Mouse (Mus musculus) liver, embryonic 14.5 days (tissue): ENCODE data around the gene Ercc8. TPM values are rescaled to one million over a fixed set of nuclear protein-coding genes. Genes with fewer than 3 reads are reported as not detected.

Experiments used
- ATAC-seq: fragments of 200-750 bp; cut with Nextera tagmentation; 2 replicates; pipeline ENCODE4 v1.8.0; 2017; ENCODE audit warnings: moderate number of reproducible peaks, mild to moderate bottlenecking, moderate library complexity; ENCODE audit not compliant: insufficient read depth
- DNase-seq, 3 experiments: peaks; one replicate each; pipeline ENCODE4 v3.0.0-alpha.2; 2012 to 2013; ENCODE audit warnings: low read depth in 3 of 3, low spot score in 3 of 3
- H3K27ac ChIP-seq: fragments of 300-500 bp; sonication (generic); 2 replicates; pipeline ENCODE4 v1.5.1; 2014; ENCODE audit warnings: moderate library complexity, mild to moderate bottlenecking, control low read depth, inconsistent platforms
- H3K27me3 ChIP-seq: fragments of 300-500 bp; sonication (generic); 2 replicates; pipeline ENCODE4 v1.6.1; 2014; ENCODE audit warnings: mild to moderate bottlenecking, low read length, moderate library complexity; ENCODE audit not compliant: control insufficient read depth, insufficient read depth
- H3K36me3 ChIP-seq: fragments of 300-500 bp; sonication (generic); replicated peaks from 2 replicates; pipeline ENCODE4 v1.6.1; 2014; ENCODE audit warnings: low read depth; ENCODE audit not compliant: control insufficient read depth, insufficient read depth
- H3K4me1 ChIP-seq, 2 experiments: fragments of 200-500 bp in 1 of 2; fragments of 300-500 bp in 1 of 2; sonication (generic) in 1 of 2; replicated peaks; 2 replicates each; pipeline ENCODE4 v1.6.1; 2012 to 2014; ENCODE audit warnings: antibody characterized with exemption in 1 of 2, inconsistent platforms in 1 of 2, low read length in 1 of 2; ENCODE audit not compliant: control insufficient read depth in 2 of 2, insufficient read depth in 2 of 2
- H3K4me2 ChIP-seq: fragments of 300-500 bp; sonication (generic); 2 replicates; pipeline ENCODE4 v1.6.1; 2014; ENCODE audit warnings: low read depth, mild to moderate bottlenecking, control low read depth, moderate library complexity
- H3K4me3 ChIP-seq, 2 experiments: fragments of 200-500 bp in 1 of 2; fragments of 300-500 bp in 1 of 2; sonication (generic) in 1 of 2; 2 replicates each; pipeline ENCODE4 v1.5.1; 2012 to 2014; ENCODE audit warnings: low read depth in 2 of 2, low read length in 2 of 2, mild to moderate bottlenecking in 2 of 2, control low read depth in 1 of 2, inconsistent platforms in 1 of 2, moderate library complexity in 1 of 2; ENCODE audit not compliant: insufficient read depth in 1 of 2
- H3K9ac ChIP-seq: fragments of 300-500 bp; sonication (generic); replicated peaks from 2 replicates; pipeline ENCODE4 v1.6.1; 2014; ENCODE audit warnings: mild to moderate bottlenecking, control low read depth, moderate library complexity
- H3K9me3 ChIP-seq: fragments of 300-500 bp; sonication (generic); 2 replicates; pipeline ENCODE4 v1.6.1; 2016; ENCODE audit warnings: low read length, mixed read lengths; ENCODE audit not compliant: control insufficient read depth
- CTCF ChIP-seq: IDR thresholded peaks from 2 replicates; pipeline ENCODE4 v1.5.1; 2016; ENCODE audit warnings: antibody characterized with exemption, low read depth, control low read depth
- EP300 ChIP-seq: IDR thresholded peaks from 2 replicates; pipeline ENCODE4 v1.6.1; 2016; ENCODE audit warnings: antibody characterized with exemption, low read depth
- WGBS: fragments of 180-500 bp; shearing (Covaris S2); extraction: QIAGEN DNeasy Blood & Tissue Kit; methylation state at CpG from one replicate; pipeline ENCODE4 v1.1.7; 2014; ENCODE audit not compliant: insufficient replicate concordance; 5-methylcytosine and 5-hydroxymethylcytosine counted together
- polyA plus RNA-seq, 2 experiments: library from polyadenylated mRNA; depleted of rRNA in 1 of 2; stranded (reverse) in 1 of 2; unstranded in 1 of 2; fragments of >200 nt; fragmentation: Nextera tagmentation in 1 of 2; extraction: Ambion mirVana in 1 of 2; gene quantifications; 2 replicates each; pipeline versions ENCODE4 v1.2.1 to v1.2.3; 2012 to 2014

Ercc8 gene
- polyA plus RNA-seq, 2 experiments: 5.6 to 7.8 TPM

- Histone ChIP-seq H3K36me3 (no peaks in the 10 kb centered on the region), H3K9ac (no peak overlapping the region), H3K27me3 (no peaks in the 10 kb centered on the region), H3K4me2 (no peak overlapping the region), H3K4me3 (no peak overlapping the region), H3K9me3 (no peaks in the 10 kb centered on the region), H3K27ac (no peak overlapping the region), H3K4me1 (no peaks in the 10 kb centered on the region)
- ATAC-seq (no peak), DNase-seq (no peak)
- no peak for TF ChIP-seq CTCF
- no peak for TF ChIP-seq EP300
- 65% methylated on average over 6 of the region's 6 CpGs for WGBS
These were observed 71.3 kb downstream of the Ercc8 start for GRCm38 (mm10) chr13:108229634-108230330.

DNA sequence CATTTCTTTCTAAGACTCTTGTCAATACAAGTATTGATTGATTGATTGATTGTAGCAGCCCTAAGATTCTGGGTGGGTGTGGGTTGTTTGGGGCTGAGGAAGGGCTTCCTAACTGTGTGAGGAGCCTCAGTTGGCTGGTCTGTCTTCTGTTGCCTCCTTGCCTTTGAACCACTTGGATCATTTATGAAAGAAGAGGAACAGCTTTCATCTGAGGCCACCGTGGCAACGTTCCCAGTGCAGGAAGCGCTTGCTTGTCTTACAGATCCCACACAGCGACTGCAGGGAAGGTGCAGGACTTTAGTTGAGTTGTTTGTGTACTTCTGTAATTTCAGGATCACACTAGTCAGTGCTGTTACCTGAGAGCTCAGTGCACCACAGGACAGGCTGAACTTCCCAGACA is 81.5 kb downstream of the Ercc8 start:
- no peak overlapping the region for H3K9ac ChIP-seq
- 27% methylated on average over 4 of the region's 4 CpGs for WGBS
- no peak for TF ChIP-seq EP300
- no peak for TF ChIP-seq CTCF
- H3K4me1 ChIP-seq: no peaks in the 10 kb centered on the region
- H3K4me3 ChIP-seq: no peak overlapping the region
- no peaks in the 10 kb centered on the region for H3K27me3 ChIP-seq
- ATAC-seq (no peak), DNase-seq (no peak)
- H3K9me3 ChIP-seq: no peaks in the 10 kb centered on the region
- H3K4me2 ChIP-seq: no peak overlapping the region
- no peaks in the 10 kb centered on the region for H3K36me3 ChIP-seq
- H3K27ac ChIP-seq: no peak overlapping the region

GRCm38 (mm10) chr13:108241715-108242114 is 83.2 kb downstream of the Ercc8 start:
- WGBS: 24% methylated on average over 5 of the region's 5 CpGs
- Histone ChIP-seq H3K27ac (no peak overlapping the region), H3K4me3 (no peak overlapping the region), H3K36me3 (no peaks in the 10 kb centered on the region), H3K27me3 (no peaks in the 10 kb centered on the region), H3K9ac (no peak overlapping the region), H3K4me2 (no peak overlapping the region), H3K4me1 (no peaks in the 10 kb centered on the region), H3K9me3 (no peaks in the 10 kb centered on the region)
- TF ChIP-seq CTCF (no peak), EP300 (no peak)
- no peak for DNase-seq
- no peak for ATAC-seq

Other genes with a start within 250 kb of the Ercc8 start
- gene Smim15, start 114.3 kb upstream of the Ercc8 start, polyA plus RNA-seq (2012; rRNA removed): 10.7 and 17.1 TPM in 2 replicates
- 23.6 and 24.7 TPM in 2 replicates for gene Smim15, start 114.3 kb upstream of the Ercc8 start, polyA plus RNA-seq (2014; fragmentation: Nextera tagmentation; extraction: Ambion mirVana)
- 6.4 and 21.6 TPM in 2 replicates for gene Ndufaf2, start 108 bp upstream of the Ercc8 start, polyA plus RNA-seq (2012; rRNA removed)
- 33.6 and 33.8 TPM in 2 replicates for gene Ndufaf2, start 108 bp upstream of the Ercc8 start, polyA plus RNA-seq (2014; fragmentation: Nextera tagmentation; extraction: Ambion mirVana)
- 0.37 and 0.51 TPM in 2 replicates for gene Elovl7, start 55.7 kb downstream of the Ercc8 start, polyA plus RNA-seq (2012; rRNA removed)
- gene Elovl7, start 55.7 kb downstream of the Ercc8 start, polyA plus RNA-seq (2014; fragmentation: Nextera tagmentation; extraction: Ambion mirVana): 1.8 and 2.0 TPM in 2 replicates
- 7.5 and 11.0 TPM in 2 replicates for gene Depdc1b, start 157.6 kb downstream of the Ercc8 start, polyA plus RNA-seq (2012; rRNA removed)
- gene Depdc1b, start 157.6 kb downstream of the Ercc8 start, polyA plus RNA-seq (2014; fragmentation: Nextera tagmentation; extraction: Ambion mirVana): 9.5 and 11.1 TPM in 2 replicates